Mouse (Mus musculus): ENCODE results near the gene Ablim1. TPM values are rescaled to one million over a fixed set of nuclear protein-coding genes. Genes with fewer than 3 reads are reported as not detected.

Ablim1 gene
- polyA plus RNA-seq, 1 experiment from 2014 or later = 40.5 TPM

DNA sequence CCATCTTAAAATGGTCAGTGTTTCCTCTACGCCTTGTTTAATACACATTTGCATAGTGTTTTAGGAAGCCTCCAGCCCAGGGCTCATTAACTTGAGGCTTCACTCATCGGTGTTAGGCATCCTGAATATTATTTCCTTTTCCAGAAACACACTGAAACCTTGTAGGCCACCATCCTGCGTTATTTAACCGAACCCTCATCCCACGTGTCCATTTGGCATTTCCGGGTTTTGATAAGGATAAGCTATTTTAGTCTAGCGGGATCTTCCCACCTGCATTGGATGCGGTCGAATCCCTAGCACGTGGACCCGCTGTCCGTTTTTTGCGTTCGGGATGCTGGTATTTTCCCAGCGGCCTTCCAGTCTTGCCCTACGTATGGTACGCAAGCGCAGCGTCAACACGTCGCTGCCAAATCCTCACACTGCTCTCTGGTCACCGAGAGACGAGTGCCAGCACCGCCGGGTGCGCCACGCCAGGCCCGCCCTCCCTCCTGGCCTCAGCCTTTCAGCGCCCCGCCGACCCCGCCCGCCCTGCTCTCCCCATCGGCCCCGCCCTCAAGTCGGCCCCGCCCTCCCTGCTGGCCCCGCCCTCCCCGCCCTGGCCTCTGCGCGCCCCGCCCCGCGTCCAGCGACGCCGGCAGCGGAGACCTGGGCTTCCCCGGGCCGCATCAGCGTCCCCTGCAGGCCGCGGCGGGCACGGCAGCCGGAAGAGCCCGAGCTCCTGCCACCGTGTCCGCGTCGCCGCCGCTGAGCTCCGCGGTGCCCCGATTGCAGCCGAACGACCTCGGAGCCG, 45.8 kb upstream of the Ablim1 start, which contains the start of gene Fam160b1:
Gene Fam160b1, plus strand, starts transcription at position 340 of the 790 bp plus-strand sequence.
- 1% methylated on average over 65 of the region's 70 CpGs for WGBS
- Histone ChIP-seq H3K4me2 (ENCODE audit: low read length) (peak within 1 kb of the TSS; percentile 66), H3K27ac (peak within 1 kb of the TSS; percentile 98), H3K9ac (ENCODE audit: low read depth, low read length) (peak within 1 kb of the TSS; percentile 100), H3K4me3 (replicated peaks; ENCODE audit: low read depth, low read length) (peak within 1 kb of the TSS; percentile 99), H3K4me1 (replicated peaks; ENCODE audit: insufficient read depth, low read length) (peaks cover 26% of the 10 kb centered on the region), H3K27me3 (ENCODE audit: insufficient read depth, low read length) (no peaks in the 10 kb centered on the region), H3K9me3 (replicated peaks; ENCODE audit: low read length) (no peaks in the 10 kb centered on the region), H3K36me3 (ENCODE audit: insufficient read depth, low read length) (no peaks in the 10 kb centered on the region)
- DNase-seq (ENCODE audit: low spot score) (peak; percentile 94), ATAC-seq (replicated peaks; ENCODE audit: low FRiP score, low read depth) (peak; percentile 84)
- peak; percentile 73 for TF ChIP-seq CTCF (IDR thresholded peaks at IDR 0.05; ENCODE audit: low read depth)

GRCm38 (mm10) chr19:57359701-57360326, 45.1 kb upstream of the Ablim1 start:
- Histone ChIP-seq H3K4me1 (replicated peaks; ENCODE audit: insufficient read depth, low read length) (peaks cover 23% of the 10 kb centered on the region), H3K9me3 (replicated peaks; ENCODE audit: low read length) (no peaks in the 10 kb centered on the region), H3K4me3 (replicated peaks; ENCODE audit: low read depth, low read length) (peak overlapping the region; percentile 99), H3K36me3 (ENCODE audit: insufficient read depth, low read length) (no peaks in the 10 kb centered on the region), H3K4me2 (ENCODE audit: low read length) (peak overlapping the region; percentile 66), H3K9ac (ENCODE audit: low read depth, low read length) (peak overlapping the region; percentile 100; the same call in 1 of the 2 replicates), H3K27me3 (ENCODE audit: insufficient read depth, low read length) (no peaks in the 10 kb centered on the region), H3K27ac (peak overlapping the region; percentile 98)
- WGBS = 37% methylated on average over 10 of the region's 10 CpGs
- no peak for ATAC-seq (replicated peaks; ENCODE audit: low FRiP score, low read depth)
- DNase-seq (ENCODE audit: low spot score) = no peak
- peak; percentile 24; the same call in 1 of the 2 replicates for TF ChIP-seq CTCF (IDR thresholded peaks at IDR 0.05; ENCODE audit: low read depth)

- Histone ChIP-seq H3K27ac (peak overlapping the region; percentile 40; the same call in 1 of the 2 replicates), H3K36me3 (ENCODE audit: insufficient read depth, low read length) (no peaks in the 10 kb centered on the region), H3K4me3 (replicated peaks; ENCODE audit: low read depth, low read length) (no peak overlapping the region), H3K27me3 (ENCODE audit: insufficient read depth, low read length) (no peaks in the 10 kb centered on the region), H3K9me3 (replicated peaks; ENCODE audit: low read length) (no peaks in the 10 kb centered on the region), H3K9ac (ENCODE audit: low read depth, low read length) (0 out of 2 replicates have a peak overlapping the region, but pooled peaks have one; percentile 13), H3K4me1 (replicated peaks; ENCODE audit: insufficient read depth, low read length) (peaks cover 15% of the 10 kb centered on the region), H3K4me2 (ENCODE audit: low read length) (peak overlapping the region; percentile 66; the same call in 1 of the 2 replicates)
- no peak for TF ChIP-seq CTCF (IDR thresholded peaks at IDR 0.05; ENCODE audit: low read depth)
- 81% methylated on average over 20 of the region's 20 CpGs for WGBS
- DNase-seq (ENCODE audit: low spot score) (no peak), ATAC-seq (replicated peaks; ENCODE audit: low FRiP score, low read depth) (no peak)
Observed at GRCm38 (mm10) chr19:57358836-57359598, 44.3 kb upstream of the Ablim1 start.

DNA sequence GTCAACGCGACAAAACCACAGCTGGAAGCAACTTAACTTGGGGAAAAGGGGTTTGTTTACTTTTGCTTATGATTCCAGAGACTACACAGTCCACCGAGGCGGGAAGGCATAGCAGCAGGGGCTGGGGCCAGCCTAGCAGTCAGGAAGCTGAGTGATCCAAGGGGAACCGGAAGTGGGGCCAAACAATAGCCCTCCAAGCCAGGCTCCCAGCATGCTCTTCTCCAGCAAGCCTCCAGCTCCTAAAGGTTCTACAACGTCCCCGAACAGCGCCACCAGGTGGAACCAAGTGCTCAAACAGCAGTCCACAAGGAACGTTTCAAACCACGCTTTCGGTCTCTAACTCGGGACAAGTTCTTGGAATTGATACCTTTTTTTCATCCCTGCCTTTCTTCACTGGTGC, 43.6 kb upstream of the Ablim1 start:
- Histone ChIP-seq H3K27me3 (ENCODE audit: insufficient read depth, low read length) (no peaks in the 10 kb centered on the region), H3K4me2 (ENCODE audit: low read length) (peak overlapping the region; percentile 66; the same call in 1 of the 2 replicates), H3K4me1 (replicated peaks; ENCODE audit: insufficient read depth, low read length) (peaks cover 13% of the 10 kb centered on the region), H3K36me3 (ENCODE audit: insufficient read depth, low read length) (no peaks in the 10 kb centered on the region), H3K9me3 (replicated peaks; ENCODE audit: low read length) (no peaks in the 10 kb centered on the region), H3K4me3 (replicated peaks; ENCODE audit: low read depth, low read length) (no peak overlapping the region), H3K27ac (peak overlapping the region; percentile 40), H3K9ac (ENCODE audit: low read depth, low read length) (0 out of 2 replicates have a peak overlapping the region, but pooled peaks have one; percentile 13)
- peak; percentile 78 for DNase-seq (ENCODE audit: low spot score)
- WGBS = 60% methylated on average over 12 of the region's 12 CpGs
- no peak for ATAC-seq (replicated peaks; ENCODE audit: low FRiP score, low read depth)
- TF ChIP-seq CTCF (IDR thresholded peaks at IDR 0.05; ENCODE audit: low read depth) = peak; percentile 74

GRCm38 (mm10) chr19:57357811-57358210, 43.1 kb upstream of the Ablim1 start:
- ATAC-seq (replicated peaks; ENCODE audit: low FRiP score, low read depth) = no peak
- Histone ChIP-seq H3K36me3 (ENCODE audit: insufficient read depth, low read length) (no peaks in the 10 kb centered on the region), H3K4me2 (ENCODE audit: low read length) (peak overlapping the region; percentile 25; the same call in 1 of the 2 replicates), H3K27ac (peak overlapping the region; percentile 40; the same call in 1 of the 2 replicates), H3K9me3 (replicated peaks; ENCODE audit: low read length) (no peaks in the 10 kb centered on the region), H3K4me1 (replicated peaks; ENCODE audit: insufficient read depth, low read length) (peaks cover 13% of the 10 kb centered on the region), H3K4me3 (replicated peaks; ENCODE audit: low read depth, low read length) (no peak overlapping the region), H3K27me3 (ENCODE audit: insufficient read depth, low read length) (no peaks in the 10 kb centered on the region), H3K9ac (ENCODE audit: low read depth, low read length) (no peak overlapping the region)
- no peak for DNase-seq (ENCODE audit: low spot score)
- TF ChIP-seq CTCF (IDR thresholded peaks at IDR 0.05; ENCODE audit: low read depth) = no peak
- 86% methylated on average over 5 of the region's 5 CpGs for WGBS

- Histone ChIP-seq H3K27ac (no peak overlapping the region), H3K4me3 (replicated peaks; ENCODE audit: low read depth, low read length) (no peak overlapping the region), H3K36me3 (ENCODE audit: insufficient read depth, low read length) (no peaks in the 10 kb centered on the region), H3K27me3 (ENCODE audit: insufficient read depth, low read length) (no peaks in the 10 kb centered on the region), H3K4me1 (replicated peaks; ENCODE audit: insufficient read depth, low read length) (peaks cover 9% of the 10 kb centered on the region), H3K9ac (ENCODE audit: low read depth, low read length) (no peak overlapping the region), H3K9me3 (replicated peaks; ENCODE audit: low read length) (no peaks in the 10 kb centered on the region), H3K4me2 (ENCODE audit: low read length) (no peak overlapping the region)
- no peak for TF ChIP-seq CTCF (IDR thresholded peaks at IDR 0.05; ENCODE audit: low read depth)
- WGBS = 88% methylated on average over 6 of the region's 6 CpGs
- DNase-seq (ENCODE audit: low spot score) (no peak), ATAC-seq (replicated peaks; ENCODE audit: low FRiP score, low read depth) (no peak)
Observed at GRCm38 (mm10) chr19:57357244-57357643, 42.5 kb upstream of the Ablim1 start.
